Mouse (Mus musculus) gastrocnemius, adult 2 months (tissue): ENCODE results near the gene Lrrc3. TPM values are rescaled to one million over a fixed set of nuclear protein-coding genes. Genes with fewer than 3 reads are reported as not detected.
"Not testable (repeated sequence)": the region's sequence is repeated elsewhere in the genome, so short reads cannot be mapped to it uniquely, and the experiment has no call there.

Experiments
- DNase-seq: peaks from one replicate; pipeline ENCODE4 v3.0.0; 2022
- H3K27ac ChIP-seq: fragments of 200-600 bp; 2 replicates; pipeline ENCODE4 v1.8.1; 2022; ENCODE audit warnings: mild to moderate bottlenecking
- H3K4me3 ChIP-seq: fragments of 200-600 bp; 2 replicates; pipeline ENCODE4 v1.8.1; 2022; ENCODE audit warnings: mild to moderate bottlenecking, moderate library complexity
- CTCF ChIP-seq: fragments of 200-600 bp; IDR thresholded peaks from 2 replicates; pipeline ENCODE4 v1.8.1; 2022; ENCODE audit warnings: antibody characterized with exemption, mild to moderate bottlenecking, moderate library complexity
- intact Hi-C: fragments of 180-260 bp; cut with DNase I; formaldehyde crosslinking; loops from one replicate; pipeline ENCODE4 v1.15.1; 2025
- long read RNA-seq, 2 experiments: library from polyadenylated mRNA; stranded (forward); transcript quantifications; one replicate each; pipeline ENCODE4 v2.0.0; 2021
- total RNA-seq, 2 experiments: library from RNA; stranded (reverse); gene quantifications; 2 replicates each; pipeline ENCODE4 v1.2.3; 2021

The Lrrc3 gene
- total RNA-seq: under 1 TPM; 0.13 to 0.14 TPM
- long read RNA-seq, experiment 1: 0 reads
- long read RNA-seq, experiment 2: 0 reads

- peak; percentile 53 for DNase-seq
- TF ChIP-seq CTCF: peak; percentile 17; the same call in 1 of the 2 replicates
- intact Hi-C loops: loop anchor here (2.0 kb wide), 1 partner anchor 68 kb away; the partner anchor contains the start of gene Trpm2
- Histone ChIP-seq H3K4me3 (peak within 1 kb of the TSS; percentile 76), H3K27ac (peak within 1 kb of the TSS; percentile 8; the same call in 1 of the 2 replicates)
Observed at GRCm38 (mm10) chr10:77902211-77902893, at the start of gene Lrrc3. Gene Lrrc3, minus strand, starts transcription at chr10:77902536.

DNA sequence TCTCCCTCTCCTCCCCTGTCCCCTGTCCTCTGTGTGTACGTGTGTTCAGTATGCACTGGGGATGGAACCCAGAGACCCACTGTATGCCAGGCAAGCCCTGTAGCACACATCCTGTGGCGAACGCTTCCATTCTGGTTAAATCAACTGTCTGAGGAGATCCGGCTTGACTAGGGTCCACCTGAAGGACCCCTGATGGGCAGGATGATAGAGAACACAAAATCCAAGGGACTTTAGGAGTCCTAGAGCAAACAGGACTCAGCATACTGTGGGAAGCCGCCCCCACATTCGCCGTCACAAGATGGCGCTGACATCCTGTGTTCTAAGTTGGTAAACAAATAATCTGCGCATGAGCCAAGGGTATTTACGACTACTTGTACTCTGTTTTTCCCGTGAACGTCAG is 48.1 kb upstream of the Lrrc3 start:
- intact Hi-C loops: not testable (repeated sequence)

GRCm38 (mm10) chr10:77939685-77940084 is 37.3 kb upstream of the Lrrc3 start:
- DNase-seq: no peak
- no peak overlapping the region for H3K27ac ChIP-seq
- TF ChIP-seq CTCF: no peak
- intact Hi-C loops: no loop called here
- H3K4me3 ChIP-seq: no peak overlapping the region

More for the DNA sequence above, 48.1 kb upstream of the Lrrc3 start:
- not testable (repeated sequence) for H3K4me3 ChIP-seq, H3K27ac ChIP-seq, DNase-seq

- no peak for DNase-seq
- no peak for TF ChIP-seq CTCF
- no peak overlapping the region for H3K4me3 ChIP-seq
- H3K27ac ChIP-seq: no peak overlapping the region
- intact Hi-C loops: no loop called here
Observed at GRCm38 (mm10) chr10:77927375-77927774, 25.0 kb upstream of the Lrrc3 start.

DNA sequence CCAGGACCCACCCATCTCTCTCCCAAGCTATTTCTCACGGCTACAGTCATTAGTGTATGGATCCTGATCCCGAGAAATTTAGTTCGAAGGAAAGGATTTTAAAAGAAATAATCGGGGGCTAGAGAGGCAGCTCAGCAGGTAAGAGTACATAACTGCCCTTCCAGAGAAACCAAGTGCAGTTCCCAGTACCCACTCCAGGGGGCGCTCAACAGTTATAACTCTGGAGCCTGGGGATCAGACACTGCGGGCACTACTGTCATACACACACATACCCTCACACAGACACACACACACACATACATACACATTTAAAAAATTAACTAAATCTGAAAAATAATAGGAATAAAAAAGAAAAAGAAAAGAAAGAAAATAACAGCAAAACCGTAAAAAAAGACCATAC is 23.8 kb upstream of the Lrrc3 start:
- Histone ChIP-seq H3K4me3 (no peak overlapping the region), H3K27ac (no peak overlapping the region)
- intact Hi-C loops: no loop called here
- TF ChIP-seq CTCF: peak; percentile 68
- peak; percentile 37 for DNase-seq

GRCm38 (mm10) chr10:77922681-77923080 is 20.3 kb upstream of the Lrrc3 start:
- intact Hi-C loops: no loop called here
- no peak for TF ChIP-seq CTCF
- Histone ChIP-seq H3K27ac (no peak overlapping the region), H3K4me3 (no peak overlapping the region)
- no peak for DNase-seq

- no peak for DNase-seq
- no peak overlapping the region for H3K27ac ChIP-seq
- TF ChIP-seq CTCF: no peak
- intact Hi-C loops: no loop called here
- H3K4me3 ChIP-seq: no peak overlapping the region
Observed at GRCm38 (mm10) chr10:77921009-77921408, 18.7 kb upstream of the Lrrc3 start.

DNA sequence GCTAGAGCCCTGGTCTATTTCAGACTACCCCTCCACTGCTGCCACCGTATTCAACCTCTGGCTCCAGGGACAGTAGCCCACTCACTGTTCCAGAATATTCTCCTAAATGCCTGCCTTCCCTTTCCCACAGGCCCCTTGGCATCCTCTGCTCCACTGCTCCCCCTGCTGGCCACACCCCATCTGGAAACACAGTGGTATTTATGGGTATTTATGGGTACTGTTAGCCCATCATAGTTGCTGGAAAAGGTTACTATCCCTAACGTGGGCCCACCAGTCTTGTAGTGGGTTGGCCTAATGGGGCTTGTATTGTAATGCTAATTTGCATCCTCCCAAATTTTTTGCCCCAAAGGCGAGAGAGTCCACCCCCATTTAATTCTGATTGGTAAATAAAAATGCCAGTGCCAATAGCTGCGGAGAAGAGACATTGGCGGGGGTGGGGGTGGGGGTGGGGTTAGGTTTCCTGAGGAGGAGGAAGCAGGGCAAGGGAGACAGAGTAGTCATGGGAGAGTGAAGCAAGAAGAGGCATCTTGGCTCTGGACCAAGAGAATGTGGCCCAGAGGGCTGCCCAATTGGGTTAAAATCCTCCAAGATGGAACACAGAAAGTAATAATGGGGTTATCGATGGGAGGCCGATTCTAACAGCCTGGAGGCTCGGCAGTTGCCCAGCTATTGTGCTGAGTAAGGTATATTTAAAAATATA is 14.4 kb upstream of the Lrrc3 start:
- peak; percentile 84 for TF ChIP-seq CTCF

DNA sequence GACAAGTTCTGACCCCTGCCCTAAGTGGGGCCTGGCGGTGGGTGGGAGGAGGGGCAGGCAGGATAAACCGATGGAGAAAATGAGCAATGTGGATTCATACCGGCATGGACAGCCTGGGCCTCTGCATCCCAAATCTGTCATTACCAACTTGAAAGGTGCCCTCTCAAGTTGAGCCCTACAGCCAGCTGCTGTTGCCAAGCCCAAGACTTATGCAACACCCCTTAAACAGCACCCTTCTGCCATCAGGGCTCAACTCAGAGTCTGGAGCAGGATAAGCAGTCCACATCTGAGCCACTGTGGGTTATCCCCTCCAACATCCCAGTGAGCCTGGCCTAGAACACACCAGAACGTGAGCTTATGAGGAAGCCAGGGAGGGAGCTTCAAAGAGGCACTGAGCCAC is 11.0 kb upstream of the Lrrc3 start:
- Histone ChIP-seq H3K4me3 (no peak overlapping the region), H3K27ac (no peak overlapping the region)
- intact Hi-C loops: no loop called here
- no peak for DNase-seq
- TF ChIP-seq CTCF: no peak

More for the DNA sequence above, 14.4 kb upstream of the Lrrc3 start:
- Histone ChIP-seq H3K4me3 (no peak overlapping the region), H3K27ac (no peak overlapping the region)
- intact Hi-C loops: loop anchor here (5.0 kb wide), 1 partner anchor 289 kb away; no protein-coding TSS in a partner anchor
- peak; percentile 72 for DNase-seq

- Histone ChIP-seq H3K27ac (no peak overlapping the region), H3K4me3 (no peak overlapping the region)
- TF ChIP-seq CTCF: no peak
- intact Hi-C loops: no loop called here
- DNase-seq: peak; percentile 71
Observed at GRCm38 (mm10) chr10:77912605-77913004, 10.3 kb upstream of the Lrrc3 start.

- H3K27ac ChIP-seq: no peak overlapping the region
- DNase-seq: peak; percentile 35
- TF ChIP-seq CTCF: no peak
- peak overlapping the region; percentile 76 for H3K4me3 ChIP-seq
- intact Hi-C loops: loop anchor here (2.0 kb wide), 1 partner anchor 68 kb away; the partner anchor contains the start of gene Trpm2
Observed at GRCm38 (mm10) chr10:77902894-77903715, 769 bp upstream of the Lrrc3 start.

DNA sequence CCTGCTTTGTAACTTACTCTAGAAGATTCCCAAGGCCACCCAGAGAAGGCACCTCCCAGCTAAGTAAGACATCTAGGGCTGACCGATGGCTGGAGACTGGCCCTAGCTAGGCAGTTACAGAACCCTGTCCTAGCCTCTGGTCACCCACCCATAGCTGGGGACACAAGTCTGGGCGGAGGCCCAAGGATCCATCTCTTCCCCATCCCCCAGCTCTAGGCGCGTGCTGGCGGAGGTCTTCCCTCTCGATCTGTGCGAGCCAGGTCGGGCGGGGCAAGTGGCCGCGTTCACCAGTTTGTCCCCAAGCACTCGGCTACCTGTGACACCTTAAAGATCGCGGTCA is 495 bp downstream of the Lrrc3 start:
- peak; percentile 42 for DNase-seq
- Histone ChIP-seq H3K27ac (peak overlapping the region; percentile 8; the same call in 1 of the 2 replicates), H3K4me3 (peak overlapping the region; percentile 76)
- TF ChIP-seq CTCF: no peak
- intact Hi-C loops: loop anchor here (2.0 kb wide), 1 partner anchor 69 kb away; the partner anchor contains the start of gene Trpm2
